Comparison of ENCODE assay signal across 8 mouse cellular contexts in genomic region chr15:81802941-81803351, GRCm38 (mm10). TPM values are rescaled to one million over a fixed set of nuclear protein-coding genes. Genes with fewer than 3 reads are reported as not detected.
DNase-seq lines count a peak whose midpoint lies in the region; TF ChIP-seq lines count a peak whose summit lies in the region.

No protein-coding gene starts in this region.

- H3K36me3 ChIP-seq in midbrain, embryonic 10.5 days: peaks cover under 1% of the 10 kb centered on the region; the same call in 1 of the 2 replicates

- no peaks in the 10 kb centered on the region for H3K27me3 ChIP-seq in cerebellum, adult 2 months (ENCODE audit: control insufficient read depth, insufficient read depth, low read length)
- H3K27me3 ChIP-seq in midbrain, embryonic 10.5 days (ENCODE audit: low read depth, poor library complexity, severe bottlenecking): peaks cover 13% of the 10 kb centered on the region

- H3K9me3 ChIP-seq in midbrain, embryonic 10.5 days (replicated peaks): no peaks in the 10 kb centered on the region

- peak overlapping the region; percentile 78 for H3K4me3 ChIP-seq in cerebellum, adult 2 months (replicated peaks; ENCODE audit: insufficient read depth, low read depth, low read length)
- H3K4me3 ChIP-seq in gastrocnemius, adult 2 months: peak overlapping the region; percentile 83
- H3K4me3 ChIP-seq in midbrain, embryonic 10.5 days: peak overlapping the region; percentile 40

- peaks cover 35% of the 10 kb centered on the region for H3K4me1 ChIP-seq in cerebellum, adult 2 months (ENCODE audit: control insufficient read depth, insufficient read depth, low read length)
- H3K4me1 ChIP-seq in midbrain, embryonic 10.5 days: peaks cover 28% of the 10 kb centered on the region

- no peak for TF ChIP-seq CTCF in cerebellum, adult 2 months (IDR thresholded peaks at IDR 0.05; ENCODE audit: borderline replicate concordance, insufficient read depth, low read depth, low read length)
- TF ChIP-seq CTCF in gastrocnemius, adult 2 months (IDR thresholded peaks at IDR 0.05): no peak

- 1% methylated on average over 8 of the region's 8 CpGs for WGBS in cerebellum, adult 2 months
- WGBS in midbrain, embryonic 10.5 days: 14% methylated on average over 8 of the region's 8 CpGs

- intact Hi-C loops in gastrocnemius, adult 2 months (cut with DNase I): no loop called here

- peak; percentile 46 to 57 for DNase-seq in layer of hippocampus, adult 18-20 months (ENCODE audit: low spot score in 2 of 2)
- no peak for DNase-seq in layer of hippocampus, adult 11-12 months (ENCODE audit: low spot score)
- DNase-seq in cerebellum, adult 2 months: peak; percentile 85 to 88
- peak; percentile 85 for DNase-seq in gastrocnemius, adult 2 months
- DNase-seq in left cerebral cortex, adult 18-20 months (ENCODE audit: low spot score in 2 of 2): peak; percentile 50 to 68
- no peak for DNase-seq in midbrain, embryonic 10.5 days (ENCODE audit: low spot score)
- DNase-seq in T-cell, adult 2 months (ENCODE audit: low spot score): no peak
- DNase-seq in thymus, postnatal 10 days (ENCODE audit: low spot score in 2 of 2): no peak

- peak; percentile 54; the same call in 1 of the 2 replicates for TF ChIP-seq POLR2A in cerebellum, adult 2 months (IDR thresholded peaks at IDR 0.05; ENCODE audit: borderline replicate concordance, insufficient read depth, low read length)

- H3K27ac ChIP-seq in cerebellum, adult 2 months (ENCODE audit: insufficient read depth, low read length): peak overlapping the region; percentile 95
- peak overlapping the region; percentile 96 for H3K27ac ChIP-seq in gastrocnemius, adult 2 months
- peak overlapping the region; percentile 72 for H3K27ac ChIP-seq in midbrain, embryonic 10.5 days (replicated peaks)

RNA-seq across cellular contexts. Expression of gene Tef, which starts 0.7 kb away (rescaled TPM):
- 100 to 1,000 TPM; 293 to 297 TPM for total RNA-seq in layer of hippocampus, adult 18-20 months (2021)
- polyA plus RNA-seq in cerebellum, adult 2 months (2012; rRNA removed): 279 and 288 TPM in 2 replicates
- total RNA-seq in gastrocnemius, adult 2 months (2021): 100 to 1,000 TPM; 101 to 191 TPM
- 100 to 1,000 TPM; 226 to 245 TPM for total RNA-seq in left cerebral cortex, adult 18-20 months (2021)
- polyA plus RNA-seq in midbrain, embryonic 10.5 days (2016; fragmentation: Nextera tagmentation; extraction: Ambion mirVana): 15.7 and 19.0 TPM in 2 replicates

RNA-seq across cellular contexts. Expression of gene Tob2, which starts 55.6 kb away (rescaled TPM):
- total RNA-seq in layer of hippocampus, adult 18-20 months (2021): 10 to 100 TPM; 33.8 to 45.2 TPM
- 36.9 and 51.5 TPM in 2 replicates for polyA plus RNA-seq in cerebellum, adult 2 months (2012; rRNA removed)
- total RNA-seq in gastrocnemius, adult 2 months (2021): 100 to 1,000 TPM; 151 to 205 TPM
- 10 to 100 TPM; 33.6 to 36.7 TPM for total RNA-seq in left cerebral cortex, adult 18-20 months (2021)
- polyA plus RNA-seq in midbrain, embryonic 10.5 days (2016; fragmentation: Nextera tagmentation; extraction: Ambion mirVana): 17.7 and 19.6 TPM in 2 replicates

RNA-seq across cellular contexts. Expression of gene Rangap1, which starts 57.6 kb away (rescaled TPM):
- 100 to 1,000 TPM; 158 to 167 TPM for total RNA-seq in layer of hippocampus, adult 18-20 months (2021)
- polyA plus RNA-seq in cerebellum, adult 2 months (2012; rRNA removed): 102 and 113 TPM in 2 replicates
- 10 to 100 TPM; 23.7 to 24.1 TPM for total RNA-seq in gastrocnemius, adult 2 months (2021)
- total RNA-seq in left cerebral cortex, adult 18-20 months (2021): 100 to 1,000 TPM; 224 to 240 TPM
- polyA plus RNA-seq in midbrain, embryonic 10.5 days (2016; fragmentation: Nextera tagmentation; extraction: Ambion mirVana): 187 and 192 TPM in 2 replicates

RNA-seq across cellular contexts. Expression of gene Zc3h7b, which starts 58.1 kb away (rescaled TPM):
- 100 to 1,000 TPM; 154 to 159 TPM for total RNA-seq in layer of hippocampus, adult 18-20 months (2021)
- polyA plus RNA-seq in cerebellum, adult 2 months (2012; rRNA removed): 67.0 and 72.1 TPM in 2 replicates
- total RNA-seq in gastrocnemius, adult 2 months (2021): 10 to 100 TPM; 30.2 to 34.3 TPM
- total RNA-seq in left cerebral cortex, adult 18-20 months (2021): 100 to 1,000 TPM; 163 to 181 TPM
- 36.3 and 41.4 TPM in 2 replicates for polyA plus RNA-seq in midbrain, embryonic 10.5 days (2016; fragmentation: Nextera tagmentation; extraction: Ambion mirVana)

Comparison
In these comparisons a context has a peak if more than half of its experiments do, and no peak if none do; other contexts are left out.
1. DNase-seq: peak in layer of hippocampus, adult 18-20 months (2 of 2), cerebellum, adult 2 months (2 of 2), gastrocnemius, adult 2 months (single experiment) and left cerebral cortex, adult 18-20 months (2 of 2); none in layer of hippocampus, adult 11-12 months (single experiment), midbrain, embryonic 10.5 days (single experiment), T-cell, adult 2 months (single experiment) and thymus, postnatal 10 days (0 of 2).
2. RNA of gene Rangap1, which starts 57.6 kb away (total RNA-seq): 224 to 240 TPM in left cerebral cortex, adult 18-20 months and 158 to 167 TPM in layer of hippocampus, adult 18-20 months; 23.7 to 24.1 TPM in gastrocnemius, adult 2 months; every median in the first group is over 4 times any median in the second.
3. Peak in every context shown above with its lines, with median percentiles within 50 percentile points of each other: H3K27ac ChIP-seq and H3K4me3 ChIP-seq.